Mouse (Mus musculus): Measurements from ENCODE around the gene Tmem212. TPM values are rescaled to one million over a fixed set of nuclear protein-coding genes. Genes with fewer than 3 reads are reported as not detected.

Tmem212 gene
- polyA plus RNA-seq, 1 experiment from 2014 or later: not detected

DNA sequence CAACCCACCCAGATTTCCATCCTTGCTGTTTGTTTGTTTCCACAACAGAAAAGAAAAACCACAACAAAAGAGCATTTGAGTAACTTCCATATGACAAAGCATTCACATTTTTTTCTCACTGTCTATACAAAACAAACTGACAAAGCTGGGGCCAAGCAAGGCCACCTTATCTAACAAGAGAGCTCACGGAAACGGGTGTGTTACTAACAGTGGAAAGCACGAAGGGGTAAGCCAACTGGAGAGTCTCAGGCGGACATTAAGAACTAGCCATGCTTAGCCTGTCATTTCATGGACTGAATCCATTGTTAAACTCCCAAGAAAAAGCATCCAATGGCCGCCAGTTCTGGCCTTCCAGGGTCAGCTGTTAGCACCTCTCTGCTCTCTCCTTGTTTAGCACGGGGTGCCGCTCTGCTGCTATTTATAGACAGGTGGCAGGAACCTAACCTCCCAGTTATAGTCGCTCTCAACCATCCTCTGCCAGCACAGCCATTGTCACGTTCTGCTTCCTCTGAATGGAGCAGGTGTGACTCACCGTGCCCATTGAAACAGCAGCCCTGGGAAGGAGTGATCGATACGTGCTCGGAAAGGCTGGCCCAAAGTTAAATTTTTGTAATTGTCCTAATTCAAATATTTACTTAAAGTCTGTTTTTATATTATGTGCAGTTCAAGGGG is 8.6 kb upstream of the Tmem212 start:
- H3K4me2 ChIP-seq (replicated peaks): no peak overlapping the region
- no peaks in the 10 kb centered on the region for H3K36me3 ChIP-seq (replicated peaks; ENCODE audit: control insufficient read depth, insufficient read depth)
- no peak for ATAC-seq (ENCODE audit: low FRiP score)
- DNase-seq (ENCODE audit: low spot score): no peak
- 50% methylated on average over 13 of the region's 13 CpGs for WGBS
- H3K9me3 ChIP-seq (ENCODE audit: control insufficient read depth, low read length): no peaks in the 10 kb centered on the region
- no peak overlapping the region for H3K9ac ChIP-seq
- no peaks in the 10 kb centered on the region for H3K4me1 ChIP-seq (replicated peaks; ENCODE audit: control insufficient read depth, insufficient read depth, low read length)
- no peaks in the 10 kb centered on the region for H3K27me3 ChIP-seq (ENCODE audit: control insufficient read depth, insufficient read depth, low read length)
- H3K4me3 ChIP-seq (replicated peaks; ENCODE audit: low read length): no peak overlapping the region
- H3K27ac ChIP-seq: no peak overlapping the region

DNA sequence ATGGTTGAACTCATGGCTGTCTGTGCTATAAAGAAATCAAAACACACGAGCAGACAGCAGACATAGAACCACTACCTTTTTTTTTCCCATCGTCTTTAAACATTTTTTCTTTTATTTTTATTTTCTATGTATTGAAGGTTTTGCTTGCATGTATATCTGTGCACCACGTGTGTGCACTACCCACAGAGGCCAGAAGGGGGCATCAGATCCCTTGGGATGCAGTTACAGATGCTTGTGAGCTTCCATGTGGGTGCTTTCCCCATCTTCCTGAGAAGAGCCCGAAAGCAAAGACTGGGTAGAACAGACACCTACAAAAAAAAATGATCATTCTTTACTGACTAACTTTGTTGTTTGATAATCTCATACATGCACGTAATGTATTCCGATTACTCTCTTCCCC is 5.7 kb upstream of the Tmem212 start:
- WGBS: 90% methylated on average over 6 of the region's 6 CpGs

DNA sequence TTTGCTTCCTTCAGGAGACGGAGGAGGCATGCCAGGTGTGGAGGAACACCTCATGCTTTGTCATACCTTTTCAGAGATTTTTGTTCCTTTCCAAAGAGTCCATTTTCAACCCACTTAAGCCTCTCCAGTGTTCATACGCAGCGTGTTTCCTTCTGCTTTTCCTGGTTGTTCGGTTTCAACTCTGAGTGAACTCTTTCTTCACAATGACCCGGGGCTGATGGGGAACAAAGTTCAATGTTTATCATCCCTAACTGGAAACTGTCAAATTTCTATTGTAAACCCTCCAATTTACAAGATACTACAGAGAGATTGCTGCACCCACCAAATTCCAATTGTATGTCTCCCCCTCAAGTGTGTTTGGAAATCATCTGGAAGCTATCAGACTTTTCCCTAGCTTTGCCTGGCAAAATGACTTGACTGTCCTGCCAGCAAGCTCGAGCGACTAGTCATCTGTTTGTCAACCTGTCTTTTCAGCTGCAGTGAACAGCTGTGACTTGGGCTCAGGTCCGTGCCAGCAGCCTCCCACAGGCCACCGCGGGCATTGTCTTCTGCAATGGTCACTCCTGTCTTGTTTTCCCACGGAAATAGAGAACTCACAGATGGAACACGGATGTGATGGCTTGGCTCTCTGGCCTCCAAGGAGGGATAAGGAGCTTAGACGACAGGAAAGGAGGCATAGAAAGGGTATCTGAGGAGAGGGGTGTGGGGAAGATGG is 3.0 kb upstream of the Tmem212 start:
- Histone ChIP-seq H3K9ac (no peak overlapping the region), H3K9me3 (ENCODE audit: control insufficient read depth, low read length) (no peaks in the 10 kb centered on the region), H3K4me3 (replicated peaks; ENCODE audit: low read length) (no peak overlapping the region), H3K27ac (no peak overlapping the region), H3K27me3 (ENCODE audit: control insufficient read depth, insufficient read depth, low read length) (no peaks in the 10 kb centered on the region), H3K36me3 (replicated peaks; ENCODE audit: control insufficient read depth, insufficient read depth) (no peaks in the 10 kb centered on the region), H3K4me2 (replicated peaks) (no peak overlapping the region), H3K4me1 (replicated peaks; ENCODE audit: control insufficient read depth, insufficient read depth, low read length) (no peaks in the 10 kb centered on the region)
- WGBS: 71% methylated on average over 13 of the region's 13 CpGs
- DNase-seq (ENCODE audit: low spot score) (no peak), ATAC-seq (ENCODE audit: low FRiP score) (no peak)

More for the DNA sequence above, 5.7 kb upstream of the Tmem212 start:
- no peak for DNase-seq (ENCODE audit: low spot score)
- Histone ChIP-seq H3K36me3 (replicated peaks; ENCODE audit: control insufficient read depth, insufficient read depth) (no peaks in the 10 kb centered on the region), H3K27ac (no peak overlapping the region), H3K4me1 (replicated peaks; ENCODE audit: control insufficient read depth, insufficient read depth, low read length) (no peaks in the 10 kb centered on the region), H3K4me2 (replicated peaks) (no peak overlapping the region), H3K9me3 (ENCODE audit: control insufficient read depth, low read length) (no peaks in the 10 kb centered on the region), H3K4me3 (replicated peaks; ENCODE audit: low read length) (no peak overlapping the region), H3K27me3 (ENCODE audit: control insufficient read depth, insufficient read depth, low read length) (no peaks in the 10 kb centered on the region), H3K9ac (no peak overlapping the region)
- no peak for ATAC-seq (ENCODE audit: low FRiP score)

DNA sequence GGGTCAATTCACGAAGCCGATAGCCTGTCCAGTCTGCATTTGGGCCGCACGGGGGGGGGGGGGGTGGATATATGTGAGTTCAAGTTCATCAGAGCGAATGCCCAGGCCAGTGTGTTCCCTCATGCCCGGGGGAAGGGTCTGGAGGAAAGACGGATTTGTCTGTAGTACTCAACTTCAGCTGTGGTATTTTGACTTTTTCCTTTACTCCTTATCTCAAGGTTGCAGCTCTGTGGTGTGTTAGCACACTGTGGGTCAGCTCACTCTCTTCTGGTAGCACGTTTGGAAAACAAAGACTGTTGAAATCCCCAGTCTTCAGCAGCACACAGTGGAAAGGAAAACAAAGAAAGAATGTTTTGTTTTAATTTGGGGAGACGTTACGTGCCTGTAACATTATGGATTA is 2.0 kb upstream of the Tmem212 start:
- Histone ChIP-seq H3K4me1 (replicated peaks; ENCODE audit: control insufficient read depth, insufficient read depth, low read length) (no peaks in the 10 kb centered on the region), H3K27me3 (ENCODE audit: control insufficient read depth, insufficient read depth, low read length) (no peaks in the 10 kb centered on the region), H3K9ac (no peak overlapping the region), H3K36me3 (replicated peaks; ENCODE audit: control insufficient read depth, insufficient read depth) (no peaks in the 10 kb centered on the region), H3K4me3 (replicated peaks; ENCODE audit: low read length) (no peak overlapping the region), H3K9me3 (ENCODE audit: control insufficient read depth, low read length) (no peaks in the 10 kb centered on the region), H3K4me2 (replicated peaks) (no peak overlapping the region), H3K27ac (no peak overlapping the region)
- ATAC-seq (ENCODE audit: low FRiP score): no peak
- 82% methylated on average over 10 of the region's 10 CpGs for WGBS
- no peak for DNase-seq (ENCODE audit: low spot score)

DNA sequence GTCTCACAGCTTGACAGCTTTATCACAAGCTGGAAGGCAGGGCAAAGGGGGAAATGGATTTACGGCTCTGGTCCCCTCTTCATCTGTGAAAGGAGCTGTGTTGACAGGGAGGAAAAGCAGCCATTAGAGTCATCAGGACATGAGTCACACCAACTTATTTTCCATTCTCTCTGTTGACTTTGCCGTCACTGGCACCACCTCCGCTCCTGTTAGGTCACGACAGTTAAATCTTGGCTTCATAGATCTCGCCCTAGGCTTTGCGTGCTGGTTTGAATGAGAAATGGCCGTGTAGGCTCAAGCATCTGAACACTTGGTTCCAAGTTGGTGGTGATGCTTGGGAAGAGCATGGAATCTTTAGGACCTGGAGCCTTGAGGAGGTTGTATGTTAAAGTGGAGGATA is 9.6 kb downstream of the Tmem212 start:
- no peaks in the 10 kb centered on the region for H3K4me1 ChIP-seq (replicated peaks; ENCODE audit: control insufficient read depth, insufficient read depth, low read length)
- no peak overlapping the region for H3K4me2 ChIP-seq (replicated peaks)
- ATAC-seq (ENCODE audit: low FRiP score): no peak
- no peaks in the 10 kb centered on the region for H3K9me3 ChIP-seq (ENCODE audit: control insufficient read depth, low read length)
- no peak overlapping the region for H3K27ac ChIP-seq
- no peak overlapping the region for H3K9ac ChIP-seq
- no peaks in the 10 kb centered on the region for H3K36me3 ChIP-seq (replicated peaks; ENCODE audit: control insufficient read depth, insufficient read depth)
- WGBS: 75% methylated on average over 7 of the region's 7 CpGs
- no peak overlapping the region for H3K4me3 ChIP-seq (replicated peaks; ENCODE audit: low read length)
- no peaks in the 10 kb centered on the region for H3K27me3 ChIP-seq (ENCODE audit: control insufficient read depth, insufficient read depth, low read length)
- DNase-seq (ENCODE audit: low spot score): no peak

DNA sequence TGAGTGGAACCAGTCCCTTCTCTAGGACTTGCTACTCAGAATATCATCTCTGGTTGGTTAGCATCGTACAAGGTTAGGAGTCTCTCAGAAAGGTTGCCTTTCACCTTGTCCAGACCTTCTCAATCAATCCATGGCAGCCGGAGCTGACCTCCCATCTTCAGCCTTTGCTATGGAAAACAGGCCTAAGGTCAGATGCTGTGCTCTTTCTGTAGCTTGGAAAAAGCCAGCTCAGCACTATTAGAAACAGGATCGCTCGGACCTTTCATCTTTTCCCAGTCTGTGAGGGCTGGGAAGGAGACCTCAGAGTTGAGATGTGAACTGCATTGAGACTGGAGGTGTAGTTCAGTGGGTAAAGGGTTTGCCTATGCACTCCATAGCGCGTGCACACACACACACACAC is 10.6 kb downstream of the Tmem212 start:
- ATAC-seq (ENCODE audit: low FRiP score) (no peak), DNase-seq (ENCODE audit: low spot score) (no peak)
- H3K27ac ChIP-seq: no peak overlapping the region
- H3K36me3 ChIP-seq (replicated peaks; ENCODE audit: control insufficient read depth, insufficient read depth): no peaks in the 10 kb centered on the region
- no peaks in the 10 kb centered on the region for H3K27me3 ChIP-seq (ENCODE audit: control insufficient read depth, insufficient read depth, low read length)
- no peak overlapping the region for H3K9ac ChIP-seq
- H3K4me1 ChIP-seq (replicated peaks; ENCODE audit: control insufficient read depth, insufficient read depth, low read length): no peaks in the 10 kb centered on the region
- no peak overlapping the region for H3K4me2 ChIP-seq (replicated peaks)
- 86% methylated on average over 6 of the region's 6 CpGs for WGBS
- no peak overlapping the region for H3K4me3 ChIP-seq (replicated peaks; ENCODE audit: low read length)
- H3K9me3 ChIP-seq (ENCODE audit: control insufficient read depth, low read length): no peaks in the 10 kb centered on the region

DNA sequence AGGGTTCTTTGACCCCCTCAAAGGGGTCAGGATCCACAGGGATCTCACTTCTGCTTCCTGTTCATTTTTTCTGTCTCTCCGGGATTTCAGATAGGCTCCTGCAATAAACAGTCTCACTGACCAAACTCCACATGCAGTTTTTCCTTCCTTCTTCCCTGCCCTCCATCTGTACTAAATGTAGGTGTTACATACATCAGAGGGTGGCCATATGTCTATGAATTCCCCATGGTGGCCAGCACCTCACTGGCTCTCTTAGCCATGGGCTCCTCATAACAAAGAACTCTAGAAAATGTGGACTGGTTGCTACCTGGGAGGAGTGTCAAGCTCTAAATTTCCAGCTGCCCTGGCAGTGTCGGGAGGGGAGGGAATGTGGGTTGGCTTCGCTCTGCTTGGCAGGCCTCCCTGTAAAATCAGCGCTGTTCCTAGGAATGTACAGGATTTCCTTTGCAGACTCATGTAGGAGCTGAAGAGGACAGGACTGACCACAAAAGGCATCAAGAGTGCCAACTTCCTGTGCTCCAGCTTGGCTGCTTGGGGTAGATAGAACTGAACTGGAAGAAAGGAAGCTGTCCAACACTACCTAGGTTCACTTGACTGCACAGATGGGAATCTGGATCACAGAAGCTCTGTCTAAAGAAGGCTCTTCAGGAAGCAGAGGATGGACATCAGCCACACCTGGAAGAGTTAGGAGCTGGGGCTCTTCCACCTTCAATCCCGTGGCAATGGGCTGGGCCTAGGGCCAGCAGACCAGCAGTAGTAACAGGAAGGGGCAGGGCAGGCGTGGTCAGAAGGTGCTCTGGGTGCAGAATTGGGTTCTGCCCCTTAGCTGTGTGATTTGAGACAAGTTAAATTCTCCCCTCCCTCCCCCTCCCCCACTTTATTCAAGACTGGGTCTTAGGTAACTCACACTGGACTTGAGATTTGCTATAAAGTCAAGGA is 14.0 kb downstream of the Tmem212 start:
- Histone ChIP-seq H3K27me3 (ENCODE audit: control insufficient read depth, insufficient read depth, low read length) (no peaks in the 10 kb centered on the region), H3K27ac (no peak overlapping the region), H3K4me1 (replicated peaks; ENCODE audit: control insufficient read depth, insufficient read depth, low read length) (no peaks in the 10 kb centered on the region), H3K36me3 (replicated peaks; ENCODE audit: control insufficient read depth, insufficient read depth) (no peaks in the 10 kb centered on the region), H3K9me3 (ENCODE audit: control insufficient read depth, low read length) (no peaks in the 10 kb centered on the region), H3K9ac (no peak overlapping the region), H3K4me3 (replicated peaks; ENCODE audit: low read length) (no peak overlapping the region), H3K4me2 (replicated peaks) (no peak overlapping the region)
- ATAC-seq (ENCODE audit: low FRiP score) (no peak), DNase-seq (ENCODE audit: low spot score) (no peak)
- WGBS: 81% methylated on average over 6 of the region's 6 CpGs

DNA sequence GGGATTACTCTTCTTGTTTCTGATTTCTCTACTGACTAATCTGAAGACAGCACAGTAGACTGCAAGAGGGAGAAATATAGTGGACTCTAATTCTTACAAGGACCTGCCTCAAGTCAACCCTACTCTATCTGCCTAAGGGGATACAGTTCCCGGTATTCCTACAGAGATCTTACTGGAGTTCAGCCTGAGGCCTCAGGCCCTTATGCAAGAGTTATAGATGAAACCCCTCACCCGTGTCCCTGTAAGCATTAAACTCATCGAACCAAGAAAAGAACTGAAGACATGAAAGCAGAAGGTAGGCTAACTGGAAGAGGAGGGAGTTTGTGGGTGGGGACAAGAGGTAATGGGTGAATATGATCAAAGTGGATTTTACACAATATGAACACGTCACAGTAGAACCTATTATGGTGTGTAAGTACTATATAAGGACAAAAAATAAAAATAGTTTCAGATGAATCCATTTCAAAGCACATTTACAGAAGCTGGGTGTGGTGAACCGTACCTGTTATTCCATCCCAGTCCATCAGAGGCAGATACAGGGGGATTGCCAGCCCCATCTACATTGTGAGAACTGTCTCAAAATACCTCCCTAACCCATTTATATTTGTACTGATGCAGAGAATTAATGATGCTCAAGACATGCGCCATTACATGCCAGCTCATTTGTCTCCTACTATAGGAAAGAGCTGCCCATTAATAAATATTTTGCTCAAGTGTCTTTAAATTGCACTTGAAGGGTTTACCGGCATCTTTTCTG is 17.1 kb downstream of the Tmem212 start:
- H3K4me3 ChIP-seq (replicated peaks; ENCODE audit: low read length): no peak overlapping the region
- no peaks in the 10 kb centered on the region for H3K36me3 ChIP-seq (replicated peaks; ENCODE audit: control insufficient read depth, insufficient read depth)
- H3K27ac ChIP-seq: no peak overlapping the region
- no peaks in the 10 kb centered on the region for H3K4me1 ChIP-seq (replicated peaks; ENCODE audit: control insufficient read depth, insufficient read depth, low read length)
- H3K9ac ChIP-seq: no peak overlapping the region
- ATAC-seq (ENCODE audit: low FRiP score): no peak
- no peaks in the 10 kb centered on the region for H3K27me3 ChIP-seq (ENCODE audit: control insufficient read depth, insufficient read depth, low read length)
- H3K9me3 ChIP-seq (ENCODE audit: control insufficient read depth, low read length): no peaks in the 10 kb centered on the region
- no peak overlapping the region for H3K4me2 ChIP-seq (replicated peaks)
- DNase-seq (ENCODE audit: low spot score): no peak
- WGBS: 84% methylated on average over 7 of the region's 7 CpGs
